Mouse (Mus musculus): ENCODE results near the gene Agpat4.

GRCm38 (mm10) chr17:12143948-12144364 is 25.5 kb downstream of the Agpat4 start:
- no peak for TF ChIP-seq CTCF (IDR thresholded peaks at IDR 0.05; ENCODE audit: borderline replicate concordance, extremely low read depth, insufficient read depth, insufficient read length)
- no peak for TF ChIP-seq POLR2A (IDR thresholded peaks at IDR 0.05; ENCODE audit: borderline replicate concordance, extremely low read depth, insufficient read depth, insufficient read length, poor library complexity, severe bottlenecking)

Measured in brain, embryonic 14.5 days (tissue).